Mouse (Mus musculus) 3T3-L1 (cell line): ENCODE data around the gene Stum.

Experiments used
- DNase-seq: peaks from one replicate; pipeline ENCODE4 v3.0.0-alpha.2; 2015; ENCODE audit warnings: low read depth, low spot score

Gene Stum

GRCm38 (mm10) chr1:180499766-180500165 is 16.5 kb upstream of the Stum start:
- DNase-seq = no peak

- no peak for DNase-seq
Observed at GRCm38 (mm10) chr1:180492777-180493176, 9.5 kb upstream of the Stum start.

- no peak for DNase-seq
Observed at GRCm38 (mm10) chr1:180485346-180485745, 2.0 kb upstream of the Stum start.

- no peak for DNase-seq
Observed at GRCm38 (mm10) chr1:180482840-180483398, 385 bp downstream of the Stum start.

GRCm38 (mm10) chr1:180481956-180482355 is 1.3 kb downstream of the Stum start:
- DNase-seq = no peak

GRCm38 (mm10) chr1:180481331-180481730 is 2.0 kb downstream of the Stum start:
- no peak for DNase-seq

- no peak for DNase-seq
Observed at GRCm38 (mm10) chr1:180480325-180480724, 3.0 kb downstream of the Stum start.

GRCm38 (mm10) chr1:180473566-180473965 is 9.7 kb downstream of the Stum start:
- no peak for DNase-seq

- peak; percentile 12 for DNase-seq
Observed at GRCm38 (mm10) chr1:180468004-180468403, 15.3 kb downstream of the Stum start.

- DNase-seq = no peak
Observed at GRCm38 (mm10) chr1:180465620-180466019, 17.7 kb downstream of the Stum start.

GRCm38 (mm10) chr1:180464357-180464756 is 18.9 kb downstream of the Stum start:
- DNase-seq = no peak

GRCm38 (mm10) chr1:180462983-180463475 is 20.3 kb downstream of the Stum start:
- peak; percentile 52 for DNase-seq

- DNase-seq = no peak
Observed at GRCm38 (mm10) chr1:180462396-180462795, 20.9 kb downstream of the Stum start.

GRCm38 (mm10) chr1:180460721-180461120 is 22.6 kb downstream of the Stum start:
- DNase-seq = no peak

- DNase-seq = no peak
Observed at GRCm38 (mm10) chr1:180458680-180459079, 24.6 kb downstream of the Stum start.

- no peak for DNase-seq
Observed at GRCm38 (mm10) chr1:180458274-180458673, 25.0 kb downstream of the Stum start.

- DNase-seq = no peak
Observed at GRCm38 (mm10) chr1:180449641-180450040, 33.7 kb downstream of the Stum start.

- DNase-seq = no peak
Observed at GRCm38 (mm10) chr1:180444411-180444810, 38.9 kb downstream of the Stum start.

GRCm38 (mm10) chr1:180439496-180439895 is 43.8 kb downstream of the Stum start:
- DNase-seq = no peak

- no peak for DNase-seq
Observed at GRCm38 (mm10) chr1:180434925-180435324, 48.4 kb downstream of the Stum start.

GRCm38 (mm10) chr1:180433796-180434566 is 49.3 kb downstream of the Stum start:
- DNase-seq = peak; percentile 87

GRCm38 (mm10) chr1:180433098-180433538 is 50.2 kb downstream of the Stum start:
- no peak for DNase-seq

- DNase-seq = peak; percentile 54
Observed at GRCm38 (mm10) chr1:180431833-180432232, 51.5 kb downstream of the Stum start.
